ENCODE assay signal across 8 mouse cellular contexts in genomic region chr7:80680218-80680847, GRCm38 (mm10). TPM values are rescaled to one million over a fixed set of nuclear protein-coding genes. Genes with fewer than 3 reads are reported as not detected.
A peak's percentile ranks its signal among the peaks of the same experiment; 100 is the strongest.
DNase-seq lines count a peak whose midpoint lies in the region; ATAC-seq and TF ChIP-seq lines count a peak whose summit lies in the region.

No protein-coding gene starts in this region.

- no peak overlapping the region for H3K27ac ChIP-seq in neural tube, embryonic 15.5 days (replicated peaks)
- H3K27ac ChIP-seq in liver, embryonic 14.5 days, result no peak overlapping the region

- no peak overlapping the region for H3K4me3 ChIP-seq in neural tube, embryonic 15.5 days (replicated peaks)
- H3K4me3 ChIP-seq in liver, embryonic 14.5 days (ENCODE audit: insufficient read depth in 1 of 2, low read depth in 2 of 2, low read length in 2 of 2), result no peak overlapping the region

- peaks cover 28% of the 10 kb centered on the region for H3K4me1 ChIP-seq in neural tube, embryonic 15.5 days
- H3K4me1 ChIP-seq in liver, embryonic 14.5 days (replicated peaks; ENCODE audit: control insufficient read depth in 2 of 2, insufficient read depth in 2 of 2, low read length in 1 of 2), result peaks cover 4 to 8% of the 10 kb centered on the region in 2 experiments

- H3K36me3 ChIP-seq in neural tube, embryonic 15.5 days, result peaks cover 6% of the 10 kb centered on the region; the same call in 1 of the 2 replicates
- no peaks in the 10 kb centered on the region for H3K36me3 ChIP-seq in liver, embryonic 14.5 days (replicated peaks; ENCODE audit: control insufficient read depth, insufficient read depth, low read depth)

- no peak for ATAC-seq in neural tube, embryonic 15.5 days (ENCODE audit: low FRiP score)
- ATAC-seq in liver, embryonic 14.5 days (ENCODE audit: insufficient read depth), result peak; percentile 50; the same call in 1 of the 2 replicates

- no peak overlapping the region for H3K9ac ChIP-seq in neural tube, embryonic 15.5 days (replicated peaks)
- H3K9ac ChIP-seq in liver, embryonic 14.5 days (replicated peaks), result no peak overlapping the region; the same call in 1 of the 2 replicates

- TF ChIP-seq CTCF in liver, embryonic 14.5 days (IDR thresholded peaks at IDR 0.05; ENCODE audit: low read depth), result no peak

- H3K4me2 ChIP-seq in neural tube, embryonic 15.5 days, result no peak overlapping the region
- peak overlapping the region; percentile 40 for H3K4me2 ChIP-seq in liver, embryonic 14.5 days (ENCODE audit: low read depth)

- no peaks in the 10 kb centered on the region for H3K27me3 ChIP-seq in neural tube, embryonic 15.5 days (replicated peaks)
- no peaks in the 10 kb centered on the region for H3K27me3 ChIP-seq in liver, embryonic 14.5 days (ENCODE audit: control insufficient read depth, insufficient read depth, low read length)

- no peak for TF ChIP-seq EP300 in liver, embryonic 14.5 days (IDR thresholded peaks at IDR 0.05; ENCODE audit: low read depth)

- 37% methylated on average over 12 of the region's 12 CpGs for WGBS in neural tube, embryonic 15.5 days
- whole genome bisulfite sequencing in liver, embryonic 14.5 days (ENCODE audit: insufficient replicate concordance), result 6% methylated on average over 12 of the region's 12 CpGs

- peak; percentile 17 to 59 for DNase-seq in adrenal gland, adult (ENCODE audit: inconsistent age in 2 of 2, low spot score in 1 of 2)
- DNase-seq in adrenal gland, postnatal 14 days, result no peak
- DNase-seq in neural tube, embryonic 10.5 days (ENCODE audit: extremely low spot score, low spot score), result peak; percentile 38
- no peak for DNase-seq in liver, embryonic 14.5 days (ENCODE audit: low read depth in 3 of 3, low spot score in 3 of 3)
- DNase-seq in yolk sac, embryonic 10.5 days (ENCODE audit: low spot score), result peak; percentile 26
- no peak for DNase-seq in left cerebral cortex, adult 9 months (ENCODE audit: low spot score in 2 of 2)
- DNase-seq in right cerebral cortex, postnatal 25 days, result no peak

- H3K9me3 ChIP-seq in neural tube, embryonic 15.5 days (replicated peaks), result no peaks in the 10 kb centered on the region
- H3K9me3 ChIP-seq in liver, embryonic 14.5 days (ENCODE audit: control insufficient read depth, low read length), result no peaks in the 10 kb centered on the region

RNA-seq across cellular contexts. Expression of gene Crtc3, which starts 8.3 kb away (rescaled TPM):
- total RNA-seq in adrenal gland, postnatal 14 days (2021), result 22.5 and 29.0 TPM in 2 replicates
- polyA plus RNA-seq in neural tube, embryonic 15.5 days (2015; fragmentation: Nextera tagmentation; extraction: Ambion mirVana), result 18.4 and 20.7 TPM in 2 replicates
- 1.7 and 1.9 TPM in 2 replicates for polyA plus RNA-seq in liver, embryonic 14.5 days (2012; rRNA removed)
- 2.4 and 4.2 TPM in 2 replicates for polyA plus RNA-seq in liver, embryonic 14.5 days (2014; fragmentation: Nextera tagmentation; extraction: Ambion mirVana)

Comparison
In these comparisons a context has a peak if more than half of its experiments do, and no peak if none do; other contexts are left out.
1. DNase-seq: peak in adrenal gland, adult (2 of 2), neural tube, embryonic 10.5 days (single experiment) and yolk sac, embryonic 10.5 days (single experiment); none in adrenal gland, postnatal 14 days (single experiment), liver, embryonic 14.5 days (0 of 3), left cerebral cortex, adult 9 months (0 of 2) and right cerebral cortex, postnatal 25 days (single experiment).